Mouse (Mus musculus) cerebellum, postnatal 4 days (tissue): ENCODE measurements around the gene Ttll7.

Experiments used
- DNase-seq, 2 experiments: peaks; one replicate each; pipeline ENCODE4 v3.0.0; 2022; ENCODE audit warnings: low spot score in 2 of 2, mixed read lengths in 1 of 2

The Ttll7 gene

GRCm38 (mm10) chr3:146913107-146913506 is 60.9 kb downstream of the Ttll7 start:
- DNase-seq: no peak

GRCm38 (mm10) chr3:146914798-146915197 is 62.6 kb downstream of the Ttll7 start:
- peak; percentile 80 to 83 for DNase-seq

DNA sequence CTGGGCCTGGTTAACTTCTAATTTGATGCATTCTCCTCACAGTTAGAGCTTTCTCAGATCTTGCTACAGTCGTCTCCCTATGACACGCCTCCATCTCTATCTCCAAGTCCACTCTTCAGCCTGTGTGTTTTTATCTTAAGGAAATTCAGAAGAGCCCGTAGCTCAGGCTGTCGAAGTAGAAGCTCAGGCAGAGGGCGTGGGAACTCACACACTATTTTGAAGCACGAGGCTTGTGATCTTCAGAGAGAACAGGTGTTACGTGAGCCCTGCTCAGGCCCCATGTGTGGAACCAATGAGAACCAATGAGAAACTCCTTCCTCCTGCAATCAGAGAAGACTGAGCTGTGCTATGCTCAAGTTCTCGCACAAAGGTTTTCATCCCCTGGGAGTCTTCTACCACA is 65.7 kb downstream of the Ttll7 start:
- no peak for DNase-seq

DNA sequence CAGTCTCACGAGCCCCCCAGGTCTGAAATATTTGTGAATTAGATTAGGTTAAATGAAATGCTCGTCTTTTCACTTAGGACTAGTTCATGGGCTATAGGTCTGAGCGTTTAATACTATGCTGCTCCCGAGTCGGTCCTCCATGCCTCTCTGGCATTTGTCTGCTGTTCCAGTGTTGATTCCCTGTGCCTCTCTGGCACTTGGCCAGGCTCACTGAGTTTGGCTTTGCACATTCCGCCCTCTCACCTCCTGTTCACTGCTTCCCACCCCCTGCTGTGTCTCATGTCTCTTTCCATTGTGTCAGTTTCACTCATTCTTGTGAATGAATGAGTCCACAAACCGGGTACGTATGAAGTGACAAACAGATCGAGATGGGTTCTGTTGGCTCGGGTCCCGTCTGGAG is 66.2 kb downstream of the Ttll7 start:
- peak in 1 of 2 experiments; percentile 51 for DNase-seq

GRCm38 (mm10) chr3:146927311-146928015 is 75.3 kb downstream of the Ttll7 start:
- no peak for DNase-seq

DNA sequence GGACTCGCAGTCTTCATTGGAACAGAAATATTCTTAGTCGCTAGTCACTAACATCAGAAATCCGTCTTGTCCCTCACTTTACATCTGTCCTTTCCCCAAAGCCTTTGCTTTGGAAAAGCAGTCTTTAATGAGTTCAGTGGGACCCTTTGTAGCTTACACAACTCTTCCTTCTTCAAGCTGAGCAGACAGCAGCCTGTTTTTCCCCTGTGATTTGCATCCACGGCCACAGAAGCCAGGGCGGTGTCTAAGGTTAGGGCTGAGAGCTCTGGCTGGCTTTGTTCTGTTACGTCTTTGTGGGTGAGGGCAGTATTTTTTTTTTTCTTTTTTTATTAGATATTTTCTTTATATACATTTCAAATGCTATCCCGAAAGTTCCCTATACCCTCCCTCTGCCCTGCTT is 76.0 kb downstream of the Ttll7 start:
- no peak for DNase-seq

DNA sequence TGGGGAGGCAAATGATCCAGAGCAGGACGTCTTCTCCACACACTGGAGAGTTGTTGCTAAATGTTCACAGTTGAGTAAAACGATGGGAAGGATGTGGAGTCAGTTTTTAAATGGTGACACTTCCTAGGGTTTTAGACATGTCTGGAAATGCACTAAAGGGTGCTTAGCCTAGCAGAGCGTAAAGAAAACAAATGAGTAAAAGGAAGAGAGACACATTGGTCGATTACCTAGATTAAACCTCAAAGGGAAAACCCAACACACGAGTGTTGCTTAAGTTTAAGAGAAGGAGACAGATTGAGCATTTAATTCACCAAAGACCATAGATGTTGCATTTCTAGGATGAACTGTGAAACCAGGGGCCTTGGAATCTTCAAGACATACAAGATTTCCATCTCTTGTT is 76.8 kb downstream of the Ttll7 start:
- no peak for DNase-seq

- no peak for DNase-seq
Observed at GRCm38 (mm10) chr3:146931190-146931589, 79.0 kb downstream of the Ttll7 start.

GRCm38 (mm10) chr3:146932506-146932905 is 80.3 kb downstream of the Ttll7 start:
- DNase-seq: no peak

DNA sequence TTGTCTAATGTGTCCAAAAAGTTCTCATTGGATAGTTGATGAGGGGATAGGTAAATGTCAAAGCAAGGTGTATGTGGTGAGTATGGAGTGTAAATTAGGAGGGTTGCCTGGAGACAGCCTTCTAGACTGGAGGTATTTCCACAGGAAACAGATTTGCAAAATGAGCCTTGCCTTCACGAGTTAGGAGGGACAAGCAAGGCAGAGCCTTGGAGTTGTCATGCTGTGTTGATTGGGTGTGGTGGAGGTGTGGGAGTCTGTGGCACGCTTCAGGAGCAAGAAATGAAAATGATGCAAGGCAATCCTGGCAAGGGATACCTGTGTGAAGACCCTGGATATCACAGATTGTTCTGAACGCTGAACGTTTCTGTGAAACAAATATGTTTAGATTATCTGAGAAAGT is 84.7 kb downstream of the Ttll7 start:
- no peak for DNase-seq

- DNase-seq: peak in 1 of 2 experiments; percentile 24
Observed at GRCm38 (mm10) chr3:146939391-146940250, 87.5 kb downstream of the Ttll7 start.

GRCm38 (mm10) chr3:146943101-146943500 is 90.9 kb downstream of the Ttll7 start:
- no peak for DNase-seq

DNA sequence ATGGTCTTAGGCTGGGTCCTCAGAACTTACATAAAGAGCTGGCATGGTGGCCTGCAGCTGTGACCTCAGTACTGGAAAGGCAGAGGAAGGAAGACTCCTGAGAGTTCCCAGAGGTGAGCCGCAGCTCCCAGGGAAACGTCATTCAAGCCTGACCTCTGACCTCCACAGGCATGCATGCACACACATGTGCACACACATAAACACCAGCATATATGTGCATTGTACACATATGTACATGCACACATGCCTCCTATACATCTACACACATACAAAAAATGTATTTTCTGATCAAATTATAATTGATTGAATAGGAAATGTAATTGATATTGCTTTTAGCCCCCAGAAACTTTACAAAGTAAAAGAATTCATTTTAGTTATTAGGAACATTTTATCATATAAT is 93.2 kb downstream of the Ttll7 start:
- DNase-seq: no peak

DNA sequence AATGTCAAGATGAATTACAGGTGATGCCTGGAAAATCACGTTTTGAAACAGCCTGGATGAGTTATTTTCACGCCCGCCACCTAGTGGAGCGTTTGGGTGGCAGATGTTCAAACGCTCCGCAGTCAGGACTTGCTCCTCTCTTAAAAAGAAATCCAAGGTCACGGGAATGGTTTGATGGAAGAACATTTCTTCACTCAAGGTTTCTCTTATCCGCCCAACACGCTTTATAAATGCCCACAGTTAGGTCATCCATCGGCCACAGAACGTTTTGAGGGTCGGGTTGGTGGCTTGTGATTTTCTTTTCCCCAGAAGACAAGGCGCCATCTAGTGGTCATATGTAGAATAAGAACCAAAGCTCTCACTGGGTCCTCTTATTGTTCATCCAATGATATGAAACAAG is 93.7 kb downstream of the Ttll7 start:
- DNase-seq: peak; percentile 36 to 71

DNA sequence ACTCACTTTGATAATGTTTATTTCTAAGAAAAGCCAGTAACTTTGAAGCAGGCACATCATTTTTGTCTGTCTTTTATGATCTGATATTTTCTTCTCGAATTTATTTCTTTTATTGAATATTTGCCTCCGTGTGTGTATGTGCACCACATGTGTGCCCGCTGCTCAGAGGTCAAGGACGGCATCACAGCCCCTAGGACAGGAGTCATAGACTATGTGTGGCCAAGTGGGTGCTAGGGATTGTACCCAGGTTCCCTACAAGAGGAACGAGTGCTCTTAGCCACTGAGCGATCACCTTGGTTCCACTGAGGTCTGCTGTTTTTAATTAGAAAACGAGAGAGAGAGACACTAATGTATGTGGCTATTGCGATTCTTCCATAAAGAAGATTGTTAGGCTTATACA is 94.5 kb downstream of the Ttll7 start:
- no peak for DNase-seq

DNA sequence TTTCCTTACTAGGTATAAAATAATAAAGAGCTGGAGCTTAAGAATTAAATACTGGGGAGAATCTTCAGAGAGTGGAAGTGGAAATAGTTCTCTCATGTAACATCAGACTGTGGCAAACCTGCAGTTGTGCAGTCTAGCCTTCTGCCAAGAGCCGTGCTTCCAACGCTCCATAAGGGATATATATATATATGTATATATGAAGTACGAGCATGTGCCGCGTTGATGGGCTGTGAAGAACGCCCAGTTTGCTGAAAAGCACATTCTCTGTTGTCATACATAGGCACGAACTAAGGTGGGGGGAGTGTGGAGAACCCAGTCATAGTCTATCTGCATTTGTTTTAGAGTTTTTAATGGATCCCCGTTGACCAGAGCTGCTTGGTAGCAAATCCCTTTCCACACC is 104.6 kb downstream of the Ttll7 start:
- no peak for DNase-seq

DNA sequence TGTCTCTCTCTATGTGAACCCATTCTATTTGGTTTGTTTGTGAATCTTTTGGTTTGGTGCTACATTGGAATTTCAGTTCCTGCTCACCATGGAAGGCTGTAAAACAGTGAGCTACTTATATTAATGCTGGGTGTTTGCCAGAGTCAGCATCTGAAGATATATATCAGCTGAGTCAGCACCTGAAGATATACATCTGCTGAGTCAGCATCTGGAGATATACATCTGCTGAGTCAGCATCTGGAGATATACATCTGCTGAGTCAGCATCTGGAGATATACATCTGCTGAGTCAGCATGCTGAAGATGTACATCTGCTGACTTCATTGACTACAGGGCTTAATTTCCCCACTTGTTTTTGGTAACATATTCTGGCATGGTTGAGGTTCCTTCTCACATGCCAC is 110.7 kb downstream of the Ttll7 start:
- DNase-seq: no peak

GRCm38 (mm10) chr3:146964384-146964783 is 112.2 kb downstream of the Ttll7 start:
- DNase-seq: no peak

DNA sequence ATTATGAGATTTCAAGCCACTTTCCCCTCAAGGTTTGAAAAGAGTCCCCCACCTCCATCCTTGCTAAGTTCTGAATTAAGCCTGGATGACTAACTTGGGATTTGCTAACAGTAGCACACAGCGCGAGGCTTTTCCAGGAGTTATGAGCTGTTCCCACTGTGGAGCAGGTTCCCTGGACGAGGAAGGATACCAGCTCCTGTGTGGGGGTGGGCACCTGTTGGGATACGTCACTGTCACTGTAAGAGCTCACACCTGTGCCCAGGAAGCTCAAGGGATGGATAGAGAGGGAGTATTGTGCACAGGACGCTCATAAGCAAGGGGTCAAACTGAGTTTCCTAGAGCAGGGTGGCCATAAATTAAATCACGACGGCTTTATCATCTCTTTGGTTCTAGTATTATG is 115.1 kb downstream of the Ttll7 start:
- DNase-seq: no peak

GRCm38 (mm10) chr3:146967834-146968233 is 115.7 kb downstream of the Ttll7 start:
- no peak for DNase-seq

DNA sequence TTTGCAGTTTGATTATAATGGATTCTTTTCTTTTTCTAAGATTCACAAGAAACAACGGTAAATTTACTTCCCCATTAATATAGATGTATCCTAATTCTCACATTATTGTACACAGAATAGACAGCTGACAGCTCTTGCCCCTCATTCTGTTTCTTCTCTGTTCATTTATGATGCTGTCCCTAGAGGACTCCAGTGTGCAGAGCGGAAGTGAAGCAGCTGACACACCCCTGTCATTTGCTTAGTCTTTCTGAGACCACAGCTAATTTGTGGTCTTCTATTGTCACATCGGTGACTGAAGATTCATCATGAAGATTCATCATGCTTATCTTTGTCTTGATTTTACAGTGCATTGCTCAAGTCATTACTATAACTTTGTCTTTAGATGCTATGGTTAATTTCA is 126.1 kb downstream of the Ttll7 start:
- DNase-seq: no peak

GRCm38 (mm10) chr3:146993834-146994669 is 141.9 kb downstream of the Ttll7 start:
- DNase-seq: peak in 1 of 2 experiments; percentile 37
